In genomic region chr3:31145641-31146290, GRCm38 (mm10) we compare ENCODE assay signal across 8 mouse cellular contexts. TPM values are rescaled to one million over a fixed set of nuclear protein-coding genes. Genes with fewer than 3 reads are reported as not detected.
DNase-seq lines count a peak whose midpoint lies in the region; ATAC-seq and TF ChIP-seq lines count a peak whose summit lies in the region.

No protein-coding gene starts in this region.

- H3K27me3 ChIP-seq in forebrain, postnatal 0 days (ENCODE audit: insufficient read depth, low read length): peaks cover 7% of the 10 kb centered on the region; the same call in 1 of the 2 replicates
- peaks cover 17% of the 10 kb centered on the region for H3K27me3 ChIP-seq in lung, embryonic 14.5 days (ENCODE audit: insufficient read depth, low read length)

- peaks cover 9% of the 10 kb centered on the region for H3K4me1 ChIP-seq in forebrain, postnatal 0 days (ENCODE audit: insufficient read depth)
- H3K4me1 ChIP-seq in lung, embryonic 14.5 days (ENCODE audit: insufficient read depth): no peaks in the 10 kb centered on the region

- H3K4me2 ChIP-seq in forebrain, postnatal 0 days (ENCODE audit: low read depth): peak overlapping the region; percentile 32; the same call in 1 of the 2 replicates
- 0 out of 2 replicates have a peak overlapping the region, but pooled peaks have one; percentile 29 for H3K4me2 ChIP-seq in lung, embryonic 14.5 days

- H3K4me3 ChIP-seq in forebrain, postnatal 0 days (ENCODE audit: low read depth, low read length): no peak overlapping the region
- no peak overlapping the region for H3K4me3 ChIP-seq in layer of hippocampus, adult 2 months
- H3K4me3 ChIP-seq in lung, embryonic 14.5 days (ENCODE audit: low read depth, low read length): no peak overlapping the region

- H3K9ac ChIP-seq in forebrain, postnatal 0 days: no peak overlapping the region
- H3K9ac ChIP-seq in lung, embryonic 14.5 days: no peak overlapping the region

- DNase-seq in Muller cell, postnatal 12 days (ENCODE audit: inconsistent ontology term): peak; percentile 72
- DNase-seq in cerebellum, adult 11-12 months: peak; percentile 69
- DNase-seq in forebrain, postnatal 0 days: peak; percentile 94
- peak; percentile 81 for DNase-seq in heart, postnatal 4 days
- DNase-seq in layer of hippocampus, adult 2 months (ENCODE audit: low spot score in 2 of 2): peak; percentile 78 to 86
- peak; percentile 97 for DNase-seq in lung, embryonic 14.5 days
- peak; percentile 62 for DNase-seq in yolk sac, embryonic 10.5 days (ENCODE audit: low spot score)

- H3K27ac ChIP-seq in forebrain, postnatal 0 days (ENCODE audit: low read depth, low read length): no peak overlapping the region
- H3K27ac ChIP-seq in layer of hippocampus, adult 2 months: no peak overlapping the region
- H3K27ac ChIP-seq in lung, embryonic 14.5 days (ENCODE audit: low read depth): no peak overlapping the region

- TF ChIP-seq CTCF in forebrain, postnatal 0 days (IDR thresholded peaks at IDR 0.05; ENCODE audit: low read depth): peak; percentile 95
- TF ChIP-seq CTCF in layer of hippocampus, adult 2 months (conservative IDR thresholded peaks at IDR 0.05): peak; percentile 94
- peak; percentile 87 for TF ChIP-seq CTCF in lung, embryonic 14.5 days (IDR thresholded peaks at IDR 0.05; ENCODE audit: low read depth)

- ATAC-seq in forebrain, postnatal 0 days: peak; percentile 95
- ATAC-seq in lung, embryonic 14.5 days (ENCODE audit: insufficient read depth): peak; percentile 79
- ATAC-seq in neutrophil, adult 5-6 weeks (ENCODE audit: extremely low read depth, insufficient number of reproducible peaks, low FRiP score, poor library complexity, severe bottlenecking): peak; percentile 83

- WGBS in forebrain, postnatal 0 days: 12% methylated on average over 14 of the region's 14 CpGs
- 10% methylated on average over 14 of the region's 14 CpGs for WGBS in lung, embryonic 14.5 days

- H3K9me3 ChIP-seq in forebrain, postnatal 0 days (ENCODE audit: low read length): no peaks in the 10 kb centered on the region
- H3K9me3 ChIP-seq in lung, embryonic 14.5 days (ENCODE audit: low read depth, low read length): no peaks in the 10 kb centered on the region

- H3K36me3 ChIP-seq in forebrain, postnatal 0 days (ENCODE audit: insufficient read depth): no peaks in the 10 kb centered on the region
- H3K36me3 ChIP-seq in lung, embryonic 14.5 days (ENCODE audit: insufficient read depth): no peaks in the 10 kb centered on the region

RNA-seq across cellular contexts. Expression of gene Cldn11, which starts 4.0 kb away (rescaled TPM):
- total RNA-seq in forebrain, postnatal 0 days (2014; rRNA removed): 29.0 and 51.6 TPM in 2 replicates
- polyA plus RNA-seq in forebrain, postnatal 0 days (2015; fragmentation: Nextera tagmentation; extraction: Ambion mirVana): 44.2 and 60.9 TPM in 2 replicates
- 1 to 10 TPM; 3.2 to 3.7 TPM for total RNA-seq in heart, postnatal 4 days (2021)
- 100 to 1,000 TPM; 111 to 113 TPM for total RNA-seq in layer of hippocampus, adult 2 months (2021)
- 3.4 and 3.6 TPM in 2 replicates for polyA plus RNA-seq in lung, embryonic 14.5 days (2014; fragmentation: Nextera tagmentation; extraction: Ambion mirVana)
- not detected in 2 replicates for total RNA-seq in neutrophil, adult 5-6 weeks (2017)

RNA-seq across cellular contexts. Expression of gene Skil, which starts 50.9 kb away (rescaled TPM):
- total RNA-seq in forebrain, postnatal 0 days (2014; rRNA removed): 46.2 and 51.3 TPM in 2 replicates
- polyA plus RNA-seq in forebrain, postnatal 0 days (2015; fragmentation: Nextera tagmentation; extraction: Ambion mirVana): 17.2 and 22.7 TPM in 2 replicates
- 10 to 100 TPM; 26.7 to 27.1 TPM for total RNA-seq in heart, postnatal 4 days (2021)
- total RNA-seq in layer of hippocampus, adult 2 months (2021): 10 to 100 TPM; 64.9 to 68.3 TPM
- 24.0 and 24.6 TPM in 2 replicates for polyA plus RNA-seq in lung, embryonic 14.5 days (2014; fragmentation: Nextera tagmentation; extraction: Ambion mirVana)
- total RNA-seq in neutrophil, adult 5-6 weeks (2017): 80.4 and 87.1 TPM in 2 replicates
